Mouse (Mus musculus) limb, embryonic 14.5 days (tissue): Measurements from ENCODE around the gene Zdhhc20. TPM values are rescaled to one million over a fixed set of nuclear protein-coding genes. Genes with fewer than 3 reads are reported as not detected.

Experiments used
- ATAC-seq: fragments of 200-750 bp; cut with Nextera tagmentation; 2 replicates; pipeline ENCODE4 v1.8.0; 2017; ENCODE audit warnings: low read depth, moderate number of reproducible peaks, moderate TSS enrichment; ENCODE audit not compliant: low FRiP score
- DNase-seq: peaks from one replicate; pipeline ENCODE4 v3.0.0-alpha.2; 2015; ENCODE audit warnings: low spot score
- H3K27ac ChIP-seq: fragments of 300-500 bp; sonication (generic); replicated peaks from 2 replicates; pipeline ENCODE4 v1.5.1; 2014; ENCODE audit warnings: low read depth, mild to moderate bottlenecking, low read length, moderate library complexity, mixed read lengths
- H3K27me3 ChIP-seq: fragments of 300-500 bp; sonication (generic); 2 replicates; pipeline ENCODE4 v1.6.1; 2014; ENCODE audit warnings: low read length, mixed read lengths; ENCODE audit not compliant: control insufficient read depth, insufficient read depth
- H3K36me3 ChIP-seq: fragments of 300-500 bp; sonication (generic); 2 replicates; pipeline ENCODE4 v1.6.1; 2014; ENCODE audit warnings: mild to moderate bottlenecking, low read length, moderate library complexity, mixed read lengths; ENCODE audit not compliant: control insufficient read depth, insufficient read depth
- H3K4me1 ChIP-seq: fragments of 300-500 bp; sonication (generic); 2 replicates; pipeline ENCODE4 v1.6.1; 2014; ENCODE audit warnings: antibody characterized with exemption, low read length, mixed read lengths; ENCODE audit not compliant: control insufficient read depth, insufficient read depth
- H3K4me2 ChIP-seq: fragments of 300-500 bp; sonication (generic); replicated peaks from 2 replicates; pipeline ENCODE4 v1.6.1; 2014; ENCODE audit warnings: low read depth, mild to moderate bottlenecking, low read length, moderate library complexity; ENCODE audit not compliant: severe bottlenecking
- H3K4me3 ChIP-seq: fragments of 300-500 bp; sonication (generic); replicated peaks from 2 replicates; pipeline ENCODE4 v1.5.1; 2014; ENCODE audit warnings: low read length
- H3K9ac ChIP-seq: fragments of 300-500 bp; sonication (generic); 2 replicates; pipeline ENCODE4 v1.6.1; 2014; ENCODE audit warnings: mild to moderate bottlenecking, low read depth, low read length, moderate library complexity; ENCODE audit not compliant: severe bottlenecking
- H3K9me3 ChIP-seq: fragments of 300-500 bp; sonication (generic); 2 replicates; pipeline ENCODE4 v1.6.1; 2016; ENCODE audit warnings: low read length; ENCODE audit not compliant: control insufficient read depth
- POLR2A ChIP-seq: fragments of 200-500 bp; IDR thresholded peaks from 2 replicates; pipeline ENCODE4 v1.8.0; 2012; ENCODE audit warnings: inconsistent platforms, mild to moderate bottlenecking, moderate library complexity, borderline replicate concordance; ENCODE audit not compliant: insufficient read depth, insufficient read length; ENCODE audit errors: extremely low read depth
- WGBS: fragments of 180-500 bp; shearing (Covaris S2); extraction: QIAGEN DNeasy Blood & Tissue Kit; methylation state at CpG from one replicate; pipeline ENCODE4 v1.1.7; 2014; 5-methylcytosine and 5-hydroxymethylcytosine counted together
- polyA plus RNA-seq, 2 experiments: library from polyadenylated mRNA; depleted of rRNA in 1 of 2; stranded (reverse) in 1 of 2; unstranded in 1 of 2; fragments of >200 nt; fragmentation: Nextera tagmentation in 1 of 2; extraction: Ambion mirVana in 1 of 2; gene quantifications; 2 replicates each; pipeline versions ENCODE4 v1.2.1 to v1.2.3; 2012 to 2014

The Zdhhc20 gene
- polyA plus RNA-seq (2012; rRNA removed) = 28.4 and 30.6 TPM in 2 replicates
- polyA plus RNA-seq (2014; fragmentation: Nextera tagmentation; extraction: Ambion mirVana) = 57.6 and 63.9 TPM in 2 replicates

DNA sequence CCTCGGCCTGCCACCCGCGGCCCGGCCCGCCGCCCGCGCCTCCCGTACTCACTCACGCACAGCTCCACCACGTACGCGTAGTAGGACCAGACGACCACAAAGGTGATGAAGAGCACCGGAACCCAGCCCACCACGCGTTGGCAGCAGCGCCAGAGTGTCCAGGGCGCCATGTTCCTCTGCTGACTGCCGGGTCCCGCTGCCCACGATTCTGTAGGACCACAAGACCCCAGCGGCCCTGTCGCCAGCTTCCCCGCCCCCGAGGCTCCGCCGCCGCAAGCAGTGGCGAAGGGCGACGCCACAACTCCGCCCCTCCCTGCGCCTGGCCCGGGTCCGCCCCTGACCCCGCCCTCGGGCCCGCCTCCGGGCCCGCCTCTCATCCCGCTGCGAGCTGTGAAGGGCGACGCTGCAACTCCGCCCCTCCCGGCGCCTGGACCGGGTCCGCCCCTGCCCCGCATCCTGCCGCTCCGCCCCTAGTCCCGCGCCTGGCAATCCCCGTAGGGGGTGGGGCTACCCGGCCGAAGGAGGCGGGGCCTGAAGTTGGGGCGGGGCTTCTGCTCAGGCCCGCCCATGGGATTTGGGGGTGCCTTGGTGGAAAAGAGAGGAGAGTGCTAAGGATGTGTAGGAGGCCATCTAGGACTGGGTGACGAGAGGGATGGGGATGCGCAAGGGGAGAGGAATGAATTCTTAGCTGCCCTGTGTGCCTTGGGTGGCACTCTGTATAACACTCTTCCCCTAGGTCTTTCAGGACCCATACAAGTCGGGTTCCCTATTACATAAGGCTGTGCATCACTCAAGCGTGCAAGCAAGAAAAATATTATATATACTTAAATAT lies at the start of gene Zdhhc20:
Gene Zdhhc20 (minus strand): TSS at position 266 of the 832 bp plus-strand sequence.
- Histone ChIP-seq H3K9ac (peak within 1 kb of the TSS; percentile 95), H3K4me3 (peak within 1 kb of the TSS; percentile 89), H3K9me3 (no peaks in the 10 kb centered on the region), H3K4me2 (peak within 1 kb of the TSS; percentile 58), H3K27me3 (no peaks in the 10 kb centered on the region), H3K27ac (peak within 1 kb of the TSS; percentile 86), H3K36me3 (no peaks in the 10 kb centered on the region), H3K4me1 (peaks cover 6% of the 10 kb centered on the region; the same call in 1 of the 2 replicates)
- 8% methylated on average over 35 of the region's 65 CpGs for WGBS
- ATAC-seq (peak; percentile 98), DNase-seq (peak; percentile 93)
- peak; percentile 91; the same call in 1 of the 2 replicates for TF ChIP-seq POLR2A

DNA sequence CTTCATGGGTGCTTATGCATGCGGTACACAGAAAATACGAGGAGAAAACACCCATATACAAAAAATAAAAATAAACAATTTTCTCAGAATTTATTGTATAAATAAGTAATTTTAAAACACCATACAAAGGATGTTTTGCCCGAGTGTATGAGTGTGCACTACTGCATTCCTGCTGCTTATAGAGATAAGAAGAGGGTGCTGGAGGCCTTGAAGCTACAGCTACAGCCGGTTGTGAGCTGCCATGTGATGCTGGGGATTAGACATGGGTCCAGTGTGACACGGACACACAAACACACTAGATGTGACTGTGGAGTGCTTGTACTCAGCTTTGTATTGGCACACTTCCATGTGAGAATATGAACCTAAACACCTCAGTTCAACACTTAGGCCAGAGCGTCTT lies 47.2 kb upstream of the Zdhhc20 start:
- H3K4me3 ChIP-seq = no peak overlapping the region
- 88% methylated on average over 6 of the region's 6 CpGs for WGBS
- H3K4me1 ChIP-seq = no peaks in the 10 kb centered on the region
- no peak for TF ChIP-seq POLR2A
- DNase-seq (no peak), ATAC-seq (no peak)
- no peak overlapping the region for H3K9ac ChIP-seq
- H3K27me3 ChIP-seq = no peaks in the 10 kb centered on the region
- H3K36me3 ChIP-seq = peaks cover 21% of the 10 kb centered on the region
- H3K4me2 ChIP-seq = no peak overlapping the region
- no peaks in the 10 kb centered on the region for H3K9me3 ChIP-seq
- no peak overlapping the region for H3K27ac ChIP-seq

DNA sequence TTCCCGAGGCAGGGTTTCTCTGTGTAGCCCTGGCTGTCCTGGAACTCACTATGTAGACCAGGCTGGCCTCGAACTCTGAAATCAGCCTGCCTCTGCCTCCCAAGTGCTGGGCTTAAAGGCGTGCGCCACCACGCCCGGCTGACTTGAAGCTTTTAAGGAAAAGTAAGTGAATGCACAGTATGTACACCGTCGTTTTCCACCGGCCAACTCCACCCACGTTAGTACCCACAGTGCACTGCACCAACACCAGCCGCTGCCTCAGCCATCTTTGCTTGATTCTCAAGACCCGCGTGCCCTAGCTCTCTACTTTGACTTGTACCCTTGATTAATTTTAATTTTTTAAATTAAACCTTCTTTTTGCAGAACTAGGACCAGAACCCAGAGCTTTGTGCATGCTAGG lies 44.6 kb upstream of the Zdhhc20 start:
- Histone ChIP-seq H3K36me3 (peaks cover 19% of the 10 kb centered on the region), H3K27ac (no peak overlapping the region), H3K4me1 (no peaks in the 10 kb centered on the region), H3K27me3 (no peaks in the 10 kb centered on the region), H3K9ac (no peak overlapping the region), H3K4me3 (no peak overlapping the region), H3K9me3 (no peaks in the 10 kb centered on the region), H3K4me2 (no peak overlapping the region)
- 96% methylated on average over 13 of the region's 13 CpGs for WGBS
- no peak for TF ChIP-seq POLR2A
- ATAC-seq (no peak), DNase-seq (no peak)

DNA sequence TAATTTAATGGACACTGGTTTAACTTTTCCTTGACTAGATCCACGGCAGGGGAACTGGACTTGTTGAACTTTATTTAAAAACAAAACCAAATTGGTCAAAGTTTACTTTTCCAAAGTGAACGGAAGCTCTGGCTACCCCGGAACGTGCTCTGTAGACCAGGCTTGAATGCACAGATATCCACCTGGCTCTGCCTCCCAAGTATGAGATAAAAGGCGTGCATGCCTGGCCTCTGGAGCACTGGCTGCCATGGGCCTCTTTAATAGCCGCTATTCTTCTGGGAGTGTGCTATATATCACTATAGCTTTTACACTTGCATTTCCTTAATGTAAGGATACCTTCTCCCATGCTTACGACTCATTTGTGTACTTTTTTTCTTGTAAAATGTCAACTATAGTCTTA lies 43.5 kb upstream of the Zdhhc20 start:
- 66% methylated on average over 7 of the region's 7 CpGs for WGBS
- Histone ChIP-seq H3K4me1 (no peaks in the 10 kb centered on the region), H3K9ac (no peak overlapping the region), H3K9me3 (no peaks in the 10 kb centered on the region), H3K27ac (no peak overlapping the region), H3K4me3 (no peak overlapping the region), H3K4me2 (no peak overlapping the region), H3K27me3 (no peaks in the 10 kb centered on the region), H3K36me3 (peaks cover 10% of the 10 kb centered on the region)
- TF ChIP-seq POLR2A = no peak
- DNase-seq (no peak), ATAC-seq (no peak)

DNA sequence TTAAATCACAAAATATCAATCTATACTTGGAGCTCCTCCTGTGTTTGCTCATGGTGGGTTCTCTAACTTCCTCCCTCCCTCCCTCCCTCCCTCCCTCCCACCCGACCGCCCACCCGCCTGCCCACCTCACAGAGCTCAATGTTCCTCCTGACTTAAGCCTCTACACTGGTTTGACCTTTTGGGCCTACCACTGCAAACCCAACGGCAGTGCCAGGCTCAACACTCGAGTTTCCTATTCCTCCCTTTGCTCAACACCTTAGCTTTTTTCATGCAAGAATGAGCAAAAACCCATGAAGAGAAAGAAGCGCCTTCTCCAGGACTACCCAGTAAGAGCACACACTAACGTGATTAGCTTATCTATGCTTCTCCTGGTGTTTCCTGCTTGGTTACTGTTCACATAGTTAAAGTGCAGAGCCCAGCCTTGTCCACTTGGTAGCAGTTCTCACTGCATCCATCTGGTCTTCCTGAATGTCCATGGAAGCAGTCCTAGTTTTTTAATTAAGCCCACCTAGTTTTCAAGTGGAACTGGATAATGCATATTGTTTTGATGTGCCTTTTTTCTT lies 42.9 kb upstream of the Zdhhc20 start:
- H3K4me3 ChIP-seq = no peak overlapping the region
- no peak overlapping the region for H3K27ac ChIP-seq
- no peak for ATAC-seq
- 76% methylated on average over 7 of the region's 7 CpGs for WGBS
- no peaks in the 10 kb centered on the region for H3K4me1 ChIP-seq
- H3K27me3 ChIP-seq = no peaks in the 10 kb centered on the region
- DNase-seq = no peak
- TF ChIP-seq POLR2A = no peak
- H3K9ac ChIP-seq = no peak overlapping the region
- H3K4me2 ChIP-seq = no peak overlapping the region
- peaks cover 10% of the 10 kb centered on the region for H3K36me3 ChIP-seq
- H3K9me3 ChIP-seq = no peaks in the 10 kb centered on the region
